Mouse (Mus musculus): ENCODE measurements at regions not wholly inside any gene's neighbourhood (a gene's known extent, or its start where the extent isn't known, plus 50 kb on each side); places are given as distances from the start of the nearest gene placed in this dataset.

DNA sequence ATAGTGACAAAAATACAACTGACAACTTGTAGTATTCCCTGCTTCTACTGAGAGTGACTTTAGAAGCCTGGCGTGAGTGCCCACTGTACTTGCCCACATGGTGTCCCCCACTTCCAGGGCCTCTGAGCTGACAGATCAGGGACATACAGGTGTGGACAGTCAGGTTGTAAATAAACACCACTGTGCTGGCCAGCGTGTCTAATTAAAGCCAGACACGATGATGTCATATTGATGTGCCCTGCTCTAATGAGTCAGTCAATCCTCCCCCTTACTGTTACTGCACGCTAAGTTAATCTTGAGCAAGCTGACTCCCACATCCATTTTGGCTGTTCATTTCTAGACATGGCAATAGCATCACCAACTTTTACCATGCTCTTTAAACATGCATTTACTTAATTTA is 164.7 kb downstream of the Pmp22 start:
- no peak for DNase-seq

- no peak for DNase-seq
Measured at GRCm38 (mm10) chr11:63294476-63294875, 165.7 kb downstream of the Pmp22 start.

- DNase-seq: no peak
Measured at GRCm38 (mm10) chr11:63296476-63296875, 167.7 kb downstream of the Pmp22 start.

DNA sequence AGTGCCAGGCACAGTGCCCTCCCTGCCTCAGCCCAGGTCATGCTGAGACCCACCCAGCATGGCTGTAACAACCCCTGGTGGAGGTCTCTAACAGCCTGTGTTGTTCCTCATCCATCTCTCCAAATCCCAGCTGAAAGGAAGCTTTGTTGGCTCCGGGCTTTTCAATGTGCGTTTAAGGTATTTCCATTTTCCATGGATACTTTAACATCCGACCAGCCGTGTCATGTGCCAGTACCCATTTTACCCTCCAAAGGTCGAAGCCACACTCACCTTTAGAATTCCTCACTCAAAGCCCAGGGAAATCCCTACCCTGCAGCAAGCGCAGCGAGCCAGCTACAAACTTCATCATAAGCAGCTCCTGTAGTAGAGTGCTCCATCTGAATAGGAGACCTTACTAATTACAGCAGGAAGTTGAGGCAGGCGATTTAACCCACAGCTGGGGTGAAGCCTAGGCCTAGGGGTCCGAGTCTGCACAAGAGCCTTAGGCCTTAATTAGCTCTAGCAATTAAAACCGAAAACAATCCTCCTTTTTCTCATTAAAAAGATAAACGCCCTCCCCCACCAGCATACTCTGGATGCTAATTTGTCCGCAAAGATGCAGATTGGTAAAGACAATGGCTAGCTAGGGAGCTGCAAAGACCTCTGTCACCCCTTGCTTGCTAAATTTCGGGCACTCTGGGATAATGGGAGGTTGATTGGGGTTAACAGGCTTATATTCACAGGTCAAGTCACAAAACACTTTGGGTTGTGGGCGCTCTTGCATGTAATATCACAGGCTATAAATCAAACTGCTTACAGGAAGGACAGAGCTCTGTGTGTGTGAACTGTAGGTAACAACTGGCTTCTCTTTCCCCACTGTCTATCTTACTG is 171.2 kb downstream of the Pmp22 start:
- DNase-seq: no peak

DNA sequence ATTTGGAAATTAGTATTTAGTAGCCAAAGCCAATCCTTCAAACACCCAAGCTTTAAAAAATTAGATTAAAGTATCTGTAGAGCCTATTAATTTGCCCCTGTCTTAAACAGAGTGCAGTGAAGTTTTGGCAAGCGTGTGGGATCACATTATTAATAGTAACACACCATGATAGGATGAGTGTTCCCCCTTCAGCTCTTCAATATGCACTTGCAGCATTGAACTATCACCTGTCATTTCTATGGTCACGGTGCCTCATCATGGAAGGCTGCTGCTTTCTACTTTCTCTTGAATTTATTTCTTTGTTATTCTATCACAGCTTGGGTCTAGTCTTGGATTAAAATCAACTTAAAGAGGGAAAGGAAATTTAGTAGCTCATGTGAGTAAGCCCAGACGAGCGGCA is 196.4 kb downstream of the Pmp22 start:
- DNase-seq: no peak

- DNase-seq: no peak
Measured at GRCm38 (mm10) chr11:63326864-63327263, 198.1 kb downstream of the Pmp22 start.

- DNase-seq: no peak
Measured at GRCm38 (mm10) chr11:63337503-63337902, 208.7 kb downstream of the Pmp22 start.

DNA sequence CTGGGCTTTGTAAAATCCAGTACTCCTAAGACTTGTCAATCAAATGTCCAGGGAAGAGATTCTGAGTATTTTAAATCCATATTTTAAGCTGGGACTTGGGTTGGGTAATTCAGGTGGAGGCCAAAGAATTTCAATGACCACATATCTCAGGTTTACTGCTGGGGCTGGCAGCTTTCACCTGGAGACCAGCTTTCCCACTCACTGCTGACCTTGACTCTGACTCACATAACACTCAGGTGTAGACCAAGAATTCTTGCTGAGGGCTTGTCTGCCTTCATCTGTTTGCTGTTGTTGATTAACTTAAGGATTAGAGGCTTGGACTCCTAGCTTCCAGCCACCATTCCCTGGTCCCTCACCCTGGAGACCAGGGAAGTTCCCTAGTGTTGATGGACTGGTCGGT is 209.5 kb downstream of the Pmp22 start:
- no peak for DNase-seq

GRCm38 (mm10) chr11:63345653-63346052 is 216.9 kb downstream of the Pmp22 start:
- DNase-seq: no peak

GRCm38 (mm10) chr11:63350123-63350696 is 221.4 kb downstream of the Pmp22 start:
- no peak for DNase-seq

DNA sequence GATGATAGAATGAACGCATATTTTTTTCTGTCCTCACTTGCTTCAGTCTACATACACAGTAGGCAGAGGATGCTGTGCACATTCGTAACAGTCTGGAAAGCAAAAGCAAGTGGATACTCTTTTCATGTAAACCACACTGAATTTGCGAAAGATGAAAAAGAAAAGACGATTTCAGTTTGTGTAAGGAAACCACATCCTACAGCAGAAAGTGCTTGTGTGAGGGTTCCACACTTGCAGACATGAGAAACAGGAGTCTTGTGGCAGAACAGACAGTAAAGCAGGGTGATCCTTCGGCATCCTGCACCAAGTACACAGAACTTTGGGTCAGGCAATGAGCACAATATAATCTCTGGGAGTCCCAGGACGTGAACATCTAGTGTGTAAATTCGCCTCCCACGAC is 223.2 kb downstream of the Pmp22 start:
- no peak for DNase-seq

GRCm38 (mm10) chr11:63352990-63353389 is 224.2 kb downstream of the Pmp22 start:
- no peak for DNase-seq

DNA sequence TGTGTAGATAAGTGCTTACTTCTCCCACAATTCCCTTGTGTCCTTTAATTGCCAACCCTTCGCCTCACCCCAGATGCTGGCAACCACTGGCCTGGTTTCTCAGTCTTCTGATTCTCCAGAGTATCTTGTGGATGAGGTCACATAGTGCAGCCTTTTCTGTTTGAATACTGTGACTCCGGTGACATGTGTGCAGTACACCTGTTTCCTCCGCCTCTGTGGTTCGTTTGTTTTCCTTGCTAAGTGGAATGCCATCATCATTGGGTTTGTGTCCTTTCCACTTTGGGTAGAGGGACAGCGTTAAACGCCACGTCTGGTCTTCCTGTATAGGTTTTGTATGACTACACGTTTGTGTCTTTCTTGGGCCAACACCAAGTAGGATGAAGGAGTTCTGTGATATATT is 224.9 kb downstream of the Pmp22 start:
- DNase-seq: no peak

- DNase-seq: no peak
Measured at GRCm38 (mm10) chr11:63357772-63358344, 229.1 kb downstream of the Pmp22 start.

- no peak for DNase-seq
Measured at GRCm38 (mm10) chr11:63367756-63368265, 239.0 kb downstream of the Pmp22 start.

GRCm38 (mm10) chr11:63369475-63369874 is 240.7 kb downstream of the Pmp22 start:
- DNase-seq: no peak

- no peak for DNase-seq
Measured at GRCm38 (mm10) chr11:63376311-63376710, 247.5 kb downstream of the Pmp22 start.

- DNase-seq: no peak
Measured at GRCm38 (mm10) chr11:63376991-63377390, 248.2 kb downstream of the Pmp22 start.

- no peak for DNase-seq
Measured at GRCm38 (mm10) chr11:63388247-63388646, 259.5 kb downstream of the Pmp22 start.

GRCm38 (mm10) chr11:63391478-63391877 is 262.7 kb downstream of the Pmp22 start:
- no peak for DNase-seq

DNA sequence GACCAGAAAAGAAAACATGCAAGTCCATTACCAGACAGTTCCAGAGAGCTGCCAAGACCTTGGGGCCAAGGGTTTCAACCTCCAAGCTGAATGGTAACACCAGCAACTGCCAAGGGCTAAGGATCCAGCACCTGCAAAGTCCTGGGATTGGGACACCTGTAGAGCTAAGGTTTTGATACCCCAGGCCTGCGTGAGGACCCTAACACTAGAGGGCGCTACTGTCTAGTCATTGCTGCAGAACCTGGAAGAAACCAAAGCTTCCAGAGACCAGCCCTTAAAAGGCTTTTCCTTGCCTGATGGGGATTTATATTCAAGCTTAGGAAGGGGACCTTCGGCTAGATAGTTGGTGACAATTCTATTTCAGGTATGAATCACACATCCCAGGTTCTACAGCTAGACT is 263.6 kb downstream of the Pmp22 start:
- DNase-seq: no peak

- DNase-seq: no peak
Measured at GRCm38 (mm10) chr11:63394201-63394600, 265.4 kb downstream of the Pmp22 start.

DNA sequence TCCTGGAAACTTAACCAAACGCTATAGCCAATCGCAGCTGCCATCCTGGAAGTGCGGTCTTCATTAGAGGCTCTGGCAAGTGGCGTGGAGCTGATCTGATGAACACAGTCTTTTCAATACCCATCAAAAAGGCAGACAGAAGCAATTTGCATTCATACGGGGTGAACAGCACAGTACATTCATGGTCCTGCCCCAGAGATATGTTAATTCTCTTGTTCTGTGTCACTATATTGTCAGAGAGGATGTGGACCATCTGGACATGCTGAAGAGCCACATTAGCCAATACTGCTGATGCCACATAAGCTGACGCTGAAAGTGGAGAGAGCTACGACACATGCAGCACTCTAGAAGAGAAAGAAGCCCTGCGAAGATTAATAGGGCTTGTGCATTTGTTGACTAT is 267.6 kb downstream of the Pmp22 start:
- no peak for DNase-seq

- DNase-seq: no peak
Measured at GRCm38 (mm10) chr11:63402741-63403140, 274.0 kb downstream of the Pmp22 start.

All from cerebellum, adult 8-10 months (tissue).